Mouse (Mus musculus) ES-CJ7 (cell line): Measurements from ENCODE around the gene Ccdc96.
A peak's percentile ranks its signal among the peaks of the same experiment; 100 is the strongest.

Experiments
- DNase-seq: peaks from one replicate; pipeline ENCODE4 v3.0.0; 2011; ENCODE audit warnings: low read depth, low spot score

Ccdc96 gene

GRCm38 (mm10) chr5:36472876-36473655 is 11.3 kb upstream of the Ccdc96 start:
- DNase-seq, result no peak

GRCm38 (mm10) chr5:36474283-36474682 is 10.1 kb upstream of the Ccdc96 start:
- DNase-seq, result peak; percentile 79

- DNase-seq, result no peak
These were observed 6.9 kb upstream of the Ccdc96 start for GRCm38 (mm10) chr5:36477486-36477885.

- DNase-seq, result no peak
These were observed 5.6 kb upstream of the Ccdc96 start for GRCm38 (mm10) chr5:36478540-36479420.

GRCm38 (mm10) chr5:36479735-36480134 is 4.7 kb upstream of the Ccdc96 start:
- DNase-seq, result no peak

- DNase-seq, result no peak
These were observed 4.0 kb upstream of the Ccdc96 start for GRCm38 (mm10) chr5:36480398-36480797.

- DNase-seq, result peak; percentile 28
These were observed 3.3 kb upstream of the Ccdc96 start for GRCm38 (mm10) chr5:36481114-36481513.

GRCm38 (mm10) chr5:36483203-36484101 is 936 bp upstream of the Ccdc96 start:
- no peak for DNase-seq

GRCm38 (mm10) chr5:36485306-36485705 is 918 bp downstream of the Ccdc96 start:
- DNase-seq, result peak; percentile 15

- peak; percentile 37 for DNase-seq
These were observed 4.8 kb downstream of the Ccdc96 start for GRCm38 (mm10) chr5:36489225-36489624.

GRCm38 (mm10) chr5:36493919-36494318 is 9.5 kb downstream of the Ccdc96 start:
- DNase-seq, result no peak

GRCm38 (mm10) chr5:36494709-36495108 is 10.3 kb downstream of the Ccdc96 start:
- DNase-seq, result no peak

- DNase-seq, result peak; percentile 7
These were observed 20.8 kb downstream of the Ccdc96 start for GRCm38 (mm10) chr5:36505235-36505634.

GRCm38 (mm10) chr5:36505643-36506042 is 21.3 kb downstream of the Ccdc96 start:
- no peak for DNase-seq

- no peak for DNase-seq
These were observed 24.0 kb downstream of the Ccdc96 start for GRCm38 (mm10) chr5:36508351-36508750.

GRCm38 (mm10) chr5:36510956-36511355 is 26.6 kb downstream of the Ccdc96 start:
- no peak for DNase-seq

- no peak for DNase-seq
These were observed 30.7 kb downstream of the Ccdc96 start for GRCm38 (mm10) chr5:36515126-36515525.

- no peak for DNase-seq
These were observed 31.2 kb downstream of the Ccdc96 start for GRCm38 (mm10) chr5:36515558-36515957.

- DNase-seq, result no peak
These were observed 33.2 kb downstream of the Ccdc96 start for GRCm38 (mm10) chr5:36517596-36517995.

GRCm38 (mm10) chr5:36519751-36520150 is 35.4 kb downstream of the Ccdc96 start:
- no peak for DNase-seq

GRCm38 (mm10) chr5:36522782-36523181 is 38.4 kb downstream of the Ccdc96 start:
- DNase-seq, result no peak
